Mouse (Mus musculus): Measurements from ENCODE around the gene Clstn2.

GRCm38 (mm10) chr9:98019876-98020275, 13.1 kb downstream of the Clstn2 start:
- TF ChIP-seq CTCF (IDR thresholded peaks at IDR 0.05; ENCODE audit: low read depth, low read length): no peak
- no peak for TF ChIP-seq GATA1 (IDR thresholded peaks at IDR 0.05; ENCODE audit: borderline replicate concordance, low read length)
- TF ChIP-seq GATA2 (IDR thresholded peaks at IDR 0.05; ENCODE audit: borderline replicate concordance, low read depth, low read length): no peak
- no peak for TF ChIP-seq TAL1 (conservative IDR thresholded peaks at IDR 0.05; ENCODE audit: low read depth, low read length)
- no peak for TF ChIP-seq POLR2AphosphoS5 (IDR thresholded peaks at IDR 0.05; ENCODE audit: insufficient replicate concordance, low read depth, low read length)
